Mouse (Mus musculus) limb, embryonic 12.5 days (tissue): ENCODE measurements around the gene Dse. TPM values are rescaled to one million over a fixed set of nuclear protein-coding genes. Genes with fewer than 3 reads are reported as not detected.

Source experiments
- ATAC-seq: fragments of 200-750 bp; cut with Nextera tagmentation; 2 replicates; pipeline ENCODE4 v1.8.0; 2017; ENCODE audit warnings: low read depth, moderate TSS enrichment; ENCODE audit not compliant: insufficient number of reproducible peaks, insufficient read depth, low FRiP score, low TSS enrichment
- H3K27ac ChIP-seq: fragments of 300-500 bp; sonication (generic); 2 replicates; pipeline ENCODE4 v1.5.1; 2016; ENCODE audit warnings: mild to moderate bottlenecking, moderate library complexity
- H3K27me3 ChIP-seq: fragments of 300-500 bp; sonication (generic); 2 replicates; pipeline ENCODE4 v1.6.1; 2016; ENCODE audit warnings: mild to moderate bottlenecking, moderate library complexity
- H3K36me3 ChIP-seq: fragments of 300-500 bp; sonication (generic); 2 replicates; pipeline ENCODE4 v1.6.1; 2016; ENCODE audit warnings: mild to moderate bottlenecking, moderate library complexity
- H3K4me1 ChIP-seq: fragments of 300-500 bp; sonication (generic); replicated peaks from 2 replicates; pipeline ENCODE4 v1.6.1; 2016
- H3K4me2 ChIP-seq: fragments of 300-500 bp; sonication (generic); 2 replicates; pipeline ENCODE4 v1.6.1; 2016; ENCODE audit warnings: mild to moderate bottlenecking, moderate library complexity
- H3K4me3 ChIP-seq: fragments of 300-500 bp; sonication (generic); replicated peaks from 2 replicates; pipeline ENCODE4 v1.5.1; 2016; ENCODE audit warnings: mild to moderate bottlenecking
- H3K9ac ChIP-seq: fragments of 300-500 bp; sonication (generic); replicated peaks from 2 replicates; pipeline ENCODE4 v1.6.1; 2016; ENCODE audit warnings: mild to moderate bottlenecking, moderate library complexity
- H3K9me3 ChIP-seq: fragments of 300-500 bp; sonication (generic); 2 replicates; pipeline ENCODE4 v1.6.1; 2016; ENCODE audit warnings: mild to moderate bottlenecking, moderate library complexity
- WGBS: fragments of 180-500 bp; shearing (Covaris S2); methylation state at CpG from one replicate; pipeline ENCODE4 v1.1.7; 2016; 5-methylcytosine and 5-hydroxymethylcytosine counted together
- polyA plus RNA-seq: library from polyadenylated mRNA; unstranded; fragments of >200 nt; fragmentation: Nextera tagmentation; extraction: Ambion mirVana; gene quantifications from 2 replicates; pipeline ENCODE4 v1.2.1, GENCODE M21; 2016

Dse gene
- polyA plus RNA-seq, 1 experiment from 2014 or later = 39.0 TPM

- Histone ChIP-seq H3K36me3 (peaks cover 14% of the 10 kb centered on the region; the same call in 1 of the 2 replicates), H3K4me2 (no peak overlapping the region), H3K27me3 (no peaks in the 10 kb centered on the region), H3K9me3 (0 out of 2 replicates have a peak, but pooled peaks cover 6% of the 10 kb centered on the region), H3K9ac (no peak overlapping the region), H3K4me1 (peaks cover 11% of the 10 kb centered on the region; the same call in 1 of the 2 replicates), H3K4me3 (no peak overlapping the region), H3K27ac (no peak overlapping the region)
- 84% methylated on average over 3 of the region's 3 CpGs for WGBS
- ATAC-seq = no peak
These were observed 8.9 kb downstream of the Dse start for GRCm38 (mm10) chr10:34198574-34198973.

- WGBS = 61% methylated on average over 3 of the region's 3 CpGs
These were observed 9.5 kb downstream of the Dse start for GRCm38 (mm10) chr10:34198061-34198460.

GRCm38 (mm10) chr10:34197269-34197668 is 10.2 kb downstream of the Dse start:
- no peak overlapping the region for H3K4me3 ChIP-seq
- WGBS = 85% methylated on average over 3 of the region's 3 CpGs
- peaks cover 5% of the 10 kb centered on the region; the same call in 1 of the 2 replicates for H3K36me3 ChIP-seq
- H3K9ac ChIP-seq = no peak overlapping the region
- H3K4me1 ChIP-seq = peaks cover 4% of the 10 kb centered on the region; the same call in 1 of the 2 replicates
- no peak overlapping the region for H3K4me2 ChIP-seq
- 0 out of 2 replicates have a peak, but pooled peaks cover 6% of the 10 kb centered on the region for H3K9me3 ChIP-seq
- H3K27ac ChIP-seq = no peak overlapping the region
- ATAC-seq = no peak
- no peaks in the 10 kb centered on the region for H3K27me3 ChIP-seq

More at GRCm38 (mm10) chr10:34198061-34198460, 9.5 kb downstream of the Dse start:
- H3K4me2 ChIP-seq = no peak overlapping the region
- no peak for ATAC-seq
- peaks cover 9% of the 10 kb centered on the region; the same call in 1 of the 2 replicates for H3K36me3 ChIP-seq
- H3K9me3 ChIP-seq = 0 out of 2 replicates have a peak, but pooled peaks cover 6% of the 10 kb centered on the region
- H3K9ac ChIP-seq = no peak overlapping the region
- H3K27me3 ChIP-seq = no peaks in the 10 kb centered on the region
- peaks cover 8% of the 10 kb centered on the region; the same call in 1 of the 2 replicates for H3K4me1 ChIP-seq
- H3K27ac ChIP-seq = no peak overlapping the region
- H3K4me3 ChIP-seq = no peak overlapping the region

- no peak overlapping the region for H3K9ac ChIP-seq
- 68% methylated on average over 2 of the region's 2 CpGs for WGBS
- H3K9me3 ChIP-seq = 0 out of 2 replicates have a peak, but pooled peaks cover 5% of the 10 kb centered on the region
- H3K4me2 ChIP-seq = no peak overlapping the region
- H3K36me3 ChIP-seq = peaks cover 4% of the 10 kb centered on the region; the same call in 1 of the 2 replicates
- H3K27ac ChIP-seq = no peak overlapping the region
- no peak overlapping the region for H3K4me3 ChIP-seq
- H3K27me3 ChIP-seq = no peaks in the 10 kb centered on the region
- no peak for ATAC-seq
- peaks cover 4% of the 10 kb centered on the region; the same call in 1 of the 2 replicates for H3K4me1 ChIP-seq
These were observed 12.6 kb downstream of the Dse start for GRCm38 (mm10) chr10:34194957-34195356.

- WGBS = 93% methylated on average over 5 of the region's 5 CpGs
- H3K36me3 ChIP-seq = no peaks in the 10 kb centered on the region
These were observed 13.0 kb downstream of the Dse start for GRCm38 (mm10) chr10:34194503-34194902.

GRCm38 (mm10) chr10:34186571-34187260 is 20.8 kb downstream of the Dse start:
- Histone ChIP-seq H3K9ac (no peak overlapping the region), H3K9me3 (no peaks in the 10 kb centered on the region), H3K27ac (peak overlapping the region; percentile 82), H3K4me1 (peaks cover 25% of the 10 kb centered on the region), H3K27me3 (no peaks in the 10 kb centered on the region), H3K4me2 (peak overlapping the region; percentile 21; the same call in 1 of the 2 replicates), H3K4me3 (no peak overlapping the region), H3K36me3 (peaks cover 15% of the 10 kb centered on the region)
- ATAC-seq = 0 out of 2 replicates have a peak, but pooled peaks have one; percentile 26
- WGBS = 44% methylated on average over 10 of the region's 10 CpGs

More at GRCm38 (mm10) chr10:34194503-34194902, 13.0 kb downstream of the Dse start:
- Histone ChIP-seq H3K27ac (no peak overlapping the region), H3K4me3 (no peak overlapping the region), H3K27me3 (no peaks in the 10 kb centered on the region), H3K4me2 (no peak overlapping the region), H3K9me3 (0 out of 2 replicates have a peak, but pooled peaks cover under 1% of the 10 kb centered on the region), H3K9ac (no peak overlapping the region), H3K4me1 (peaks cover 4% of the 10 kb centered on the region; the same call in 1 of the 2 replicates)
- ATAC-seq = no peak

GRCm38 (mm10) chr10:34185556-34185955 is 22.0 kb downstream of the Dse start:
- Histone ChIP-seq H3K4me1 (peaks cover 25% of the 10 kb centered on the region), H3K4me2 (no peak overlapping the region), H3K27me3 (no peaks in the 10 kb centered on the region), H3K9ac (no peak overlapping the region), H3K4me3 (no peak overlapping the region), H3K27ac (no peak overlapping the region), H3K36me3 (peaks cover 15% of the 10 kb centered on the region), H3K9me3 (no peaks in the 10 kb centered on the region)
- 59% methylated on average over 4 of the region's 4 CpGs for WGBS
- ATAC-seq = no peak

- Histone ChIP-seq H3K27ac (no peak overlapping the region), H3K4me3 (no peak overlapping the region), H3K9ac (no peak overlapping the region), H3K4me2 (no peak overlapping the region), H3K36me3 (peaks cover 15% of the 10 kb centered on the region), H3K27me3 (no peaks in the 10 kb centered on the region), H3K4me1 (peaks cover 25% of the 10 kb centered on the region), H3K9me3 (no peaks in the 10 kb centered on the region)
- 12% methylated on average over 1 of the region's 1 CpGs for WGBS
- no peak for ATAC-seq
These were observed 22.6 kb downstream of the Dse start for GRCm38 (mm10) chr10:34184956-34185355.

- H3K9me3 ChIP-seq = no peaks in the 10 kb centered on the region
- ATAC-seq = no peak
- H3K27me3 ChIP-seq = no peaks in the 10 kb centered on the region
- H3K4me3 ChIP-seq = no peak overlapping the region
- H3K27ac ChIP-seq = no peak overlapping the region
- 95% methylated on average over 7 of the region's 7 CpGs for WGBS
- peaks cover 16% of the 10 kb centered on the region for H3K36me3 ChIP-seq
- H3K4me2 ChIP-seq = no peak overlapping the region
- H3K9ac ChIP-seq = no peak overlapping the region
- H3K4me1 ChIP-seq = peaks cover 25% of the 10 kb centered on the region
These were observed 23.8 kb downstream of the Dse start for GRCm38 (mm10) chr10:34183731-34184130.

- Histone ChIP-seq H3K4me2 (peak overlapping the region; percentile 29), H3K27me3 (no peaks in the 10 kb centered on the region), H3K4me3 (no peak overlapping the region), H3K36me3 (peaks cover 3% of the 10 kb centered on the region; the same call in 1 of the 2 replicates), H3K27ac (peak overlapping the region; percentile 90), H3K9ac (no peak overlapping the region), H3K9me3 (no peaks in the 10 kb centered on the region), H3K4me1 (peaks cover 23% of the 10 kb centered on the region)
- peak; percentile 89 for ATAC-seq
- 12% methylated on average over 8 of the region's 8 CpGs for WGBS
These were observed 31.5 kb downstream of the Dse start for GRCm38 (mm10) chr10:34175870-34176606.

GRCm38 (mm10) chr10:34172663-34173282 is 34.7 kb downstream of the Dse start:
- no peaks in the 10 kb centered on the region for H3K36me3 ChIP-seq
- H3K4me3 ChIP-seq = no peak overlapping the region
- H3K9me3 ChIP-seq = no peaks in the 10 kb centered on the region
- H3K27me3 ChIP-seq = no peaks in the 10 kb centered on the region
- 72% methylated on average over 4 of the region's 4 CpGs for WGBS
- no peak overlapping the region for H3K9ac ChIP-seq
- no peak overlapping the region for H3K27ac ChIP-seq
- ATAC-seq = no peak
- H3K4me1 ChIP-seq = peaks cover 24% of the 10 kb centered on the region
- H3K4me2 ChIP-seq = no peak overlapping the region
